ENCODE assay signal across 25 mouse cellular contexts in the genomic region with DNA sequence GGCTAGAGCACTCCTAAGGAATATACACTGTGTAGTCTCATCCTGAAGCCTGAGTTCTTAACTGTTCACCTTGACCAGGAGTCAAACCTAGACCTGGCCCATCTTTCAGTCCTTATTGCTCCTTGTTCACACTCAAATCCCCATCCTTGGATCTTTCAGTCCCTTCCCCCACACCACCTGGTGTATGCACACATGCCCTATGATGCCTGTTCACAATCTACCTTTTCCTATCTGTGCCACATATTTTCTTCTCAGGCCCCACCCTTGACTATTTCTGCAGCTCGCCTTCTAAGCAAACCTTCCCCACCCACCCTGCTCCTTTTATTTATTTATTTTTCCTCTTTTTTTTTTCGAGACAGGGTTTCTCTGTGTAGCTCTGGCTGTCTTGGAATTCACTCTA. TPM values are rescaled to one million over a fixed set of nuclear protein-coding genes. Genes with fewer than 3 reads are reported as not detected.
DNase-seq lines count a peak whose midpoint lies in the region; ATAC-seq lines count a peak whose summit lies in the region.
"Had no signal": no experiment of that assay in that cellular context is flagged by ENCODE, and none has a peak within 500 bp of the region (broad histone marks: within the 10 kb centered on the region; RNA-seq: fewer than 3 reads in every experiment).

No protein-coding gene starts in this region.

- no peaks in the 10 kb centered on the region for H3K27me3 ChIP-seq in stomach, embryonic 15.5 days (replicated peaks)
- H3K27me3 ChIP-seq: embryonic facial prominence, embryonic 12.5 days; heart, embryonic 13.5 days; hindbrain, embryonic 12.5 days; limb, embryonic 13.5 days; liver, embryonic 12.5 days; neural tube, embryonic 12.5 days had no signal

- peak; percentile 40 to 52 for DNase-seq in cerebellum, adult 18-20 months
- no peak for DNase-seq in cerebellum, adult 8-10 months
- DNase-seq in brain, adult 2 months (ENCODE audit: low read depth, low spot score) = peak; percentile 60
- DNase-seq in cerebellum, postnatal 10 days = peak; percentile 56 to 57
- DNase-seq in c-Kit-positive CD71-positive TER-119-positive erythroid progenitor cells, embryonic 14.5 days (ENCODE audit: low spot score) = no peak
- DNase-seq in lung, postnatal 10 days = no peak
- DNase-seq: adrenal gland, postnatal 25 days; forebrain, postnatal 0 days; gastrocnemius, postnatal 25 days; heart, adult 2 months; kidney, postnatal 25 days; lung, adult 18-20 months; lung, postnatal 14 days; midbrain, embryonic 14.5 days; right cerebral cortex, postnatal 14 days; thymus, postnatal 4 days had no signal

- no peaks in the 10 kb centered on the region for H3K4me1 ChIP-seq in stomach, embryonic 15.5 days
- H3K4me1 ChIP-seq: hindbrain, embryonic 12.5 days; neural tube, embryonic 12.5 days had no signal

- peak; percentile 68; the same call in 1 of the 2 replicates for ATAC-seq in stomach, embryonic 15.5 days (ENCODE audit: insufficient read depth, low FRiP score, low read depth)
- ATAC-seq: CD4-positive, CD25-positive, alpha-beta regulatory T cell, adult 4 months; forebrain, postnatal 0 days; liver, embryonic 12.5 days had no signal

- no peak overlapping the region for H3K4me2 ChIP-seq in stomach, embryonic 15.5 days
- H3K4me2 ChIP-seq: embryonic facial prominence, embryonic 12.5 days; heart, embryonic 13.5 days; hindbrain, embryonic 12.5 days; limb, embryonic 13.5 days; liver, embryonic 12.5 days; neural tube, embryonic 12.5 days had no signal

- no peaks in the 10 kb centered on the region for H3K9me3 ChIP-seq in stomach, embryonic 15.5 days
- H3K9me3 ChIP-seq: embryonic facial prominence, embryonic 12.5 days; heart, embryonic 13.5 days; hindbrain, embryonic 12.5 days; limb, embryonic 13.5 days; liver, embryonic 12.5 days; neural tube, embryonic 12.5 days had no signal

- 57% methylated on average over 2 of the region's 2 CpGs for WGBS in stomach, embryonic 15.5 days

- no peak overlapping the region for H3K27ac ChIP-seq in stomach, embryonic 15.5 days
- H3K27ac ChIP-seq: embryonic facial prominence, embryonic 12.5 days; heart, adult 2 months; heart, embryonic 13.5 days; hindbrain, embryonic 12.5 days; layer of hippocampus, adult 2 months; limb, embryonic 13.5 days; liver, embryonic 12.5 days; neural tube, embryonic 12.5 days had no signal

- H3K4me3 ChIP-seq in stomach, embryonic 15.5 days (replicated peaks) = no peak overlapping the region
- H3K4me3 ChIP-seq: embryonic facial prominence, embryonic 12.5 days; heart, adult 2 months; heart, embryonic 13.5 days; hindbrain, embryonic 12.5 days; layer of hippocampus, adult 2 months; limb, embryonic 13.5 days; liver, embryonic 12.5 days; neural tube, embryonic 12.5 days had no signal

- H3K36me3 ChIP-seq in stomach, embryonic 15.5 days = no peaks in the 10 kb centered on the region

- H3K9ac ChIP-seq in stomach, embryonic 15.5 days = no peak overlapping the region
- H3K9ac ChIP-seq: embryonic facial prominence, embryonic 12.5 days; forebrain, postnatal 0 days; heart, embryonic 13.5 days; hindbrain, embryonic 12.5 days; limb, embryonic 13.5 days; liver, embryonic 12.5 days; neural tube, embryonic 12.5 days had no signal

RNA-seq across cellular contexts. Expression of a gene that starts 12.4 kb away (rescaled TPM):
- 29.7 and 31.0 TPM in 2 replicates for polyA plus RNA-seq in stomach, embryonic 15.5 days (2015; fragmentation: Nextera tagmentation; extraction: Ambion mirVana)

Comparison
In these comparisons a context has a peak if more than half of its experiments do, and no peak if none do; other contexts are left out.
1. DNase-seq: peak in cerebellum, adult 18-20 months (2 of 2), brain, adult 2 months (single experiment) and cerebellum, postnatal 10 days (2 of 2); none in cerebellum, adult 8-10 months (single experiment), c-Kit-positive CD71-positive TER-119-positive erythroid progenitor cells, embryonic 14.5 days (single experiment) and lung, postnatal 10 days (single experiment).